Mouse (Mus musculus) lung, postnatal 0 days (tissue): ENCODE data around the gene Rbbp9. TPM values are rescaled to one million over a fixed set of nuclear protein-coding genes. Genes with fewer than 3 reads are reported as not detected.

Experiments
- ATAC-seq: fragments of 200-750 bp; cut with Nextera tagmentation; 2 replicates; pipeline ENCODE4 v1.8.0; 2017; ENCODE audit warnings: moderate library complexity
- DNase-seq: peaks from one replicate; pipeline ENCODE4 v3.0.0-alpha.2; 2016; ENCODE audit warnings: low spot score
- H3K27ac ChIP-seq: fragments of 300-500 bp; sonication (generic); 2 replicates; pipeline ENCODE4 v1.5.1; 2014; ENCODE audit warnings: antibody characterized with exemption, mild to moderate bottlenecking, low read length, mixed read lengths
- H3K27me3 ChIP-seq: fragments of 300-500 bp; sonication (generic); replicated peaks from 2 replicates; pipeline ENCODE4 v1.6.1; 2014; ENCODE audit warnings: low read length, mixed read lengths; ENCODE audit not compliant: insufficient read depth
- H3K36me3 ChIP-seq: fragments of 300-500 bp; sonication (generic); 2 replicates; pipeline ENCODE4 v1.6.1; 2014; ENCODE audit warnings: low read length, mixed read lengths; ENCODE audit not compliant: insufficient read depth
- H3K4me1 ChIP-seq: fragments of 300-500 bp; sonication (generic); 2 replicates; pipeline ENCODE4 v1.6.1; 2014; ENCODE audit warnings: antibody characterized with exemption, low read depth, low read length, mixed read lengths; ENCODE audit not compliant: insufficient read depth
- H3K4me2 ChIP-seq: fragments of 300-500 bp; sonication (generic); replicated peaks from 2 replicates; pipeline ENCODE4 v1.6.1; 2014; ENCODE audit warnings: low read depth, mild to moderate bottlenecking, low read length, moderate library complexity, mixed read lengths
- H3K4me3 ChIP-seq: fragments of 300-500 bp; sonication (generic); 2 replicates; pipeline ENCODE4 v1.5.1; 2014; ENCODE audit warnings: low read depth, low read length
- H3K9ac ChIP-seq: fragments of 300-500 bp; sonication (generic); replicated peaks from 2 replicates; pipeline ENCODE4 v1.6.1; 2014; ENCODE audit warnings: low read depth, mild to moderate bottlenecking
- H3K9me3 ChIP-seq: fragments of 300-500 bp; sonication (generic); 2 replicates; pipeline ENCODE4 v1.6.1; 2016; ENCODE audit warnings: low read length, mixed read lengths
- CTCF ChIP-seq: IDR thresholded peaks from 2 replicates; pipeline ENCODE4 v1.5.1; 2016; ENCODE audit warnings: antibody characterized with exemption, mild to moderate bottlenecking
- EP300 ChIP-seq: IDR thresholded peaks from 2 replicates; pipeline ENCODE4 v1.6.1; 2016; ENCODE audit warnings: antibody characterized with exemption, mild to moderate bottlenecking, control low read depth
- WGBS: fragments of 180-500 bp; shearing (Covaris S2); extraction: QIAGEN DNeasy Blood & Tissue Kit; methylation state at CpG from one replicate; pipeline ENCODE4 v1.1.7; 2014; 5-methylcytosine and 5-hydroxymethylcytosine counted together
- polyA plus RNA-seq: library from polyadenylated mRNA; unstranded; fragments of >200 nt; fragmentation: Nextera tagmentation; extraction: Ambion mirVana; gene quantifications from 2 replicates; pipeline ENCODE4 v1.2.1, GENCODE M21; 2015

Gene Rbbp9
- polyA plus RNA-seq, 1 experiment from 2014 or later = 42.3 TPM

- WGBS = under 1% methylated on average over 44 of the region's 44 CpGs
- H3K36me3 ChIP-seq = no peaks in the 10 kb centered on the region
- no peaks in the 10 kb centered on the region for H3K9me3 ChIP-seq
- peak within 1 kb of the TSS; percentile 72 for H3K4me2 ChIP-seq
- peak; percentile 99 for ATAC-seq
- H3K4me3 ChIP-seq = peak within 1 kb of the TSS; percentile 63
- H3K9ac ChIP-seq = peak within 1 kb of the TSS; percentile 69
- peak within 1 kb of the TSS; percentile 93 for H3K27ac ChIP-seq
- H3K4me1 ChIP-seq = peaks cover 9% of the 10 kb centered on the region; the same call in 1 of the 2 replicates
- H3K27me3 ChIP-seq = no peaks in the 10 kb centered on the region
- TF ChIP-seq EP300 (no peak), CTCF (no peak)
- peak; percentile 98 for DNase-seq
Observed at GRCm38 (mm10) chr2:144555820-144556552, 5.3 kb upstream of the Rbbp9 start, which contains the start of gene Sec23b. TSS of gene Sec23b (plus strand) at chr2:144556229.

GRCm38 (mm10) chr2:144555286-144555819, 4.7 kb upstream of the Rbbp9 start:
- H3K36me3 ChIP-seq = no peaks in the 10 kb centered on the region
- DNase-seq = peak; percentile 64
- peak; percentile 5; the same call in 1 of the 2 replicates for TF ChIP-seq CTCF
- TF ChIP-seq EP300 = no peak
- H3K4me3 ChIP-seq = peak overlapping the region; percentile 63
- peaks cover 9% of the 10 kb centered on the region; the same call in 1 of the 2 replicates for H3K4me1 ChIP-seq
- WGBS = under 1% methylated on average over 14 of the region's 14 CpGs
- no peaks in the 10 kb centered on the region for H3K27me3 ChIP-seq
- peak overlapping the region; percentile 69 for H3K9ac ChIP-seq
- H3K9me3 ChIP-seq = no peaks in the 10 kb centered on the region
- peak; percentile 12; the same call in 1 of the 2 replicates for ATAC-seq
- peak overlapping the region; percentile 93 for H3K27ac ChIP-seq
- peak overlapping the region; percentile 72 for H3K4me2 ChIP-seq

GRCm38 (mm10) chr2:144553905-144554304, 3.2 kb upstream of the Rbbp9 start:
- H3K9me3 ChIP-seq = no peaks in the 10 kb centered on the region
- H3K4me1 ChIP-seq = peaks cover 13% of the 10 kb centered on the region; the same call in 1 of the 2 replicates
- no peak for TF ChIP-seq EP300
- H3K36me3 ChIP-seq = no peaks in the 10 kb centered on the region
- no peaks in the 10 kb centered on the region for H3K27me3 ChIP-seq
- no peak overlapping the region for H3K9ac ChIP-seq
- WGBS = 93% methylated on average over 3 of the region's 3 CpGs
- H3K4me3 ChIP-seq = no peak overlapping the region
- DNase-seq (no peak), ATAC-seq (no peak)
- no peak overlapping the region for H3K4me2 ChIP-seq
- no peak overlapping the region for H3K27ac ChIP-seq

- DNase-seq (no peak), ATAC-seq (no peak)
- no peak overlapping the region for H3K9ac ChIP-seq
- no peaks in the 10 kb centered on the region for H3K9me3 ChIP-seq
- no peak overlapping the region for H3K4me3 ChIP-seq
- peaks cover 4% of the 10 kb centered on the region; the same call in 1 of the 2 replicates for H3K4me1 ChIP-seq
- no peak overlapping the region for H3K4me2 ChIP-seq
- 57% methylated on average over 4 of the region's 4 CpGs for WGBS
- 0 out of 2 replicates have a peak overlapping the region, but pooled peaks have one; percentile 20 for H3K27ac ChIP-seq
- TF ChIP-seq CTCF = no peak
- no peak for TF ChIP-seq EP300
- H3K27me3 ChIP-seq = no peaks in the 10 kb centered on the region
- 0 out of 2 replicates have a peak, but pooled peaks cover 4% of the 10 kb centered on the region for H3K36me3 ChIP-seq
Observed at GRCm38 (mm10) chr2:144547559-144547958, 3.1 kb downstream of the Rbbp9 start.

- Histone ChIP-seq H3K27me3 (no peaks in the 10 kb centered on the region), H3K4me3 (no peak overlapping the region), H3K4me2 (no peak overlapping the region), H3K9me3 (no peaks in the 10 kb centered on the region), H3K27ac (no peak overlapping the region; the same call in 1 of the 2 replicates), H3K4me1 (peaks cover 4% of the 10 kb centered on the region; the same call in 1 of the 2 replicates), H3K36me3 (0 out of 2 replicates have a peak, but pooled peaks cover 4% of the 10 kb centered on the region), H3K9ac (no peak overlapping the region)
- TF ChIP-seq EP300 = no peak
- TF ChIP-seq CTCF = no peak
- DNase-seq (no peak), ATAC-seq (no peak)
- WGBS = 10% methylated on average over 1 of the region's 1 CpGs
Observed at GRCm38 (mm10) chr2:144545481-144545880, 5.2 kb downstream of the Rbbp9 start.

GRCm38 (mm10) chr2:144545061-144545460, 5.6 kb downstream of the Rbbp9 start:
- Histone ChIP-seq H3K36me3 (0 out of 2 replicates have a peak, but pooled peaks cover 4% of the 10 kb centered on the region), H3K27ac (no peak overlapping the region), H3K4me1 (peaks cover 3% of the 10 kb centered on the region; the same call in 1 of the 2 replicates), H3K4me2 (no peak overlapping the region), H3K27me3 (no peaks in the 10 kb centered on the region), H3K4me3 (no peak overlapping the region), H3K9ac (no peak overlapping the region), H3K9me3 (no peaks in the 10 kb centered on the region)
- no peak for DNase-seq
- no peak for ATAC-seq
- no peak for TF ChIP-seq CTCF
- TF ChIP-seq EP300 = no peak
- WGBS = 62% methylated on average over 2 of the region's 2 CpGs
